Mouse (Mus musculus) retina, postnatal 1 day (tissue): ENCODE data around the gene Dennd1a.

Source experiments
- DNase-seq: peaks from one replicate; pipeline ENCODE4 v3.0.0-alpha.2; 2012

The Dennd1a gene

GRCm38 (mm10) chr2:38025615-38026014 is 261.6 kb downstream of the Dennd1a start:
- peak; percentile 70 for DNase-seq

GRCm38 (mm10) chr2:38023741-38024130 is 263.5 kb downstream of the Dennd1a start:
- DNase-seq = no peak

DNA sequence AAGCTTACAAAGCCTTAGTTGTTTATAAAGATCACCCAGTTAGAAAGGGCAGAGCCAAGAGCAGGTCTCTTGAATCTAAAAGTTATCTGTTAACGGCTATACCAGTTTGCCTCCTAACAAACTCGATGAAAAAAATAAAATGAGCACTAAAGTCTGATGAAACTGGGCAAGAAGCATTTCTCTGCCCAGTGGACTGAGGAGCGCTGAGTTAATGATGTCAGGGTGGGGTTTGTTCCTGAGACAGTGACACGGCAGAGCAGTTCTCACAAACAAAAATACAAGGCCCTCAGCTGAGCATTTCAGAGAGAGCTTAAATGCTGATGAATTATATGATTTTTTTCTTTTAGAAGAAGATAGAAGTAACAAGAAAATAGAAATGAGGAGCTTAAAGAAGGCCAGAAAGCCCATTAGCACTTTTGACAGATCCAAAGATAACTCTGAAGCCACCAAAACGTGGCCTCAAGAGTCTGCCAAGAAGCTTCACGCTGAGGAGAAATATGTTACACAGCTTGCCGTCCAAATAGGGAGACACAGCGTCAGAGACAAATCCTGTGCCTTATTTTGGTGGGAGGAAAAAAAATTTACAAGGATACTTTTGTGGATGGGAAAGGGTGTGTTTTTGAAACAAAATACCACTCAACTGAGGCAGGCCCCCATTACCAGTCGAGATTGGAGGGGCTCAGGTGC is 264.0 kb downstream of the Dennd1a start:
- DNase-seq = no peak

DNA sequence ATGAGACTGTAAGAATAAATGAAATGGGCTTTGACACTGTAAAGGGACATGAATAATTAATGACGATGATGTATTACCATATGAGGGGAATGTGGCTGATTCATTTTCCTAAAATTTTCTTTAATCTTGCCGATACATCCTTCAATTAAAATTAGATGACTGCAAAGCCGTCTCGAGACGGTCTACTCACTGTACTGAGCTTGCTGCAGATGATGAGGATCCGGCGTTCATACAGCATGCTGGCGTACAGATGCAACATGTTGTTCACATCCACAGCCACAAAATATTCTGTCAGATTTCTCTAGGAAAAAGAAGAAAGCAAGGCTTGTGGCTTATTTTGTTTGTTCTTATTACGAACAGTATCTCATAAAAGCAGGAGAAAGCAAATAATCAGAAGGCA is 266.0 kb downstream of the Dennd1a start:
- DNase-seq = no peak

DNA sequence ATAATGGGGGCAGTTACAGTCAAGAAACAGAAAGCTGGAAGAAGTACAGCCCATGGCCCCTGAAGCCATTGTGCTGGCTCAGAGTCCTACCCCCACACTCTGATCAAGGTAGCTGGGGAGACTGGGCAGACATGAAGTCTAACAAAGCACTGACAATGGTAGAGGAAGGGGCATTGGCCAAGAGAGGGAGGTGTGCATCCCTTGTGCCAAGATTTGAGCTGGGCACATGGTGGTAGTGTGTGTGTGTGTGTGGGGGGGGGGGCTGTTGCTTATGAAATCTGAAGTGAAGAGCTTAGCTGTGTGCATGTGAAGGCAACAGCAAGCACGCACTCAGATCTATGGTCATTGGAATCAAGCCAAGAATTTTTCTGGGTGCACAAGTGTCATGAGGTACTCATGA is 272.5 kb downstream of the Dennd1a start:
- DNase-seq = peak; percentile 39

DNA sequence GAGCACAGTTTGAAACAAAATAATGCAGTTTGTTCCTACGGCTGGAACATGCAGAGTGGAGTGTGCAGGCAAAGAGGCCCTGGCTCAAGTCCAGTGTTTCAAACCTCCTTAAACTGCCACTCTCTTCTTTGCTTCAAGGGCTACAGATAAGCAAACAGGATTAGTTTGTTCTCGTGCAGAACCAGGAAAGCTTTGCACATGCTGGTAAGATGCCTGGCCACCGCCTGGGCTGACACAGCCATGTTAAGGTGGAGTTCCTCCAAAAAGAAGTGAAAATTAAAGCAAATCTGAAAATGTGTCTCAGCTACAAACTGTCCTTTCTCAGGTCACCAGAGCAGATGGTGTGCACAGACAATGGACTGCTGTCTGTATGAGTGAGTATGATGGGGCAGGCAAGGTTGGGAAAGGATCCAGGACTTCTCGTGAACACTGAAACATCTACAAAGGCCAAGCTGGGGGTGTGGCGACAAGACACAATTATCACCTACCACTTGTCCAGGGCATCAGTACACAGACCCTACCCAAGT is 273.3 kb downstream of the Dennd1a start:
- peak; percentile 93 for DNase-seq

- DNase-seq = no peak
Observed at GRCm38 (mm10) chr2:38007238-38007637, 280.0 kb downstream of the Dennd1a start.

DNA sequence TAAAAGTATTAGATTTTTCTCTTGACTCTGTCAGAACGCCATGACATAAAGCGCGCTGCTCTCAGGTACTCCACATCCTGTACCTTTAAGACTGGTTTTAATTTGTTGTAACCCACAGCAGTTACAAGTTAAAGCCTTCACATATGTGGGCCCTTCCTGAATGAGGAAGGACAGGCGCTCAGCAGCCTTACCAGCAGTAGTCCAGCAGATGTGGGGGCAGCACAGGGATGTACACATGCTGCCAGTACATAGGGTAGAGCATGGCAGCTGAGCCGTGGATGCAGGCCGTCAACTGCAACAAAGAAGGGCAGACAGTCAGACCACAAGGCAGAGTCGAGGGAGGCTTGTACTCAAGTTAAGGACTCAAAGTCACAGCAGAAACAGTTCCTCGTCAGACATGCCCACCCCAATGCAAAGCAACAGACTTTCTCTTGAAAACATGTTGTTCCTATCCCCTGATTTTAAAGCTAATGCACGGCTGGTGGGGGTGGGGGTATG is 284.0 kb downstream of the Dennd1a start:
- no peak for DNase-seq

DNA sequence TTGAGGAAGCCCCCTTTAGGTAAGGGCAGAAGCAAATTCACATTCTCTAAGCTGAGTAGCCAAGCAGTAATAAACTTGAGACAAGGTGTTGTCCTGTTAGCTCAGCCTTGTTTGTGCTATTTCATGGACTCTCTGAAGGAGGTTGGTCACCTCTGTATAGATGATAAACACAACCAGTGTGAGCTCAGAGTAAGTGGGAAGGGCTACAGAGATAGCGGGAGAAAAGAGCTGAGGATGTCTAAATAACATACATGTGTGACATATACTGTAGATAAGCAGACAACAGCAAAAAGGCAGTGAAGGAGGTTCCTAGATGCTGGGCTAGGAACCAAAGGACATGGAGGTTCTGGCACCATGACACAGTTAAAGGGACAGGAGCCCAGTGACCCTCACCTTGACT is 286.2 kb downstream of the Dennd1a start:
- DNase-seq = no peak

- DNase-seq = no peak
Observed at GRCm38 (mm10) chr2:37997966-37998365, 289.2 kb downstream of the Dennd1a start.

- no peak for DNase-seq
Observed at GRCm38 (mm10) chr2:37989091-37989490, 298.1 kb downstream of the Dennd1a start.

DNA sequence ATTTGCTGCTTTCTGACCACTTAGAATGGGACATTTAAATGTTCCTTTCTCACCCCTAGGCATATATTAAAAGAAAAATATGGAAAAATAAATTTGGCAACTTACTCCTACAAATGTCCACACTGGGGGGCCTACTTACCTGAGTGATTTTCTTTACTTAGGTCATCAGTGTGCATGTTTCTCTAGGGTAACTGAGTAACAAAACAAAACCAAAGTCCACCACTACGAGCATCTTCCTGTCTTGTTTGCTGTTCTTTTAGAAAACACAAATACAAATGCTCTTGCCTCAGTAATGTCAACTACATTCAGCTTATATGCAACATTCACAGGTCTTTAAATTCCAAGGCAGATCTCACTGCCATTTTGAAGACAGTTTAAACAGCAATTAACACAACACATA is 298.9 kb downstream of the Dennd1a start:
- no peak for DNase-seq

DNA sequence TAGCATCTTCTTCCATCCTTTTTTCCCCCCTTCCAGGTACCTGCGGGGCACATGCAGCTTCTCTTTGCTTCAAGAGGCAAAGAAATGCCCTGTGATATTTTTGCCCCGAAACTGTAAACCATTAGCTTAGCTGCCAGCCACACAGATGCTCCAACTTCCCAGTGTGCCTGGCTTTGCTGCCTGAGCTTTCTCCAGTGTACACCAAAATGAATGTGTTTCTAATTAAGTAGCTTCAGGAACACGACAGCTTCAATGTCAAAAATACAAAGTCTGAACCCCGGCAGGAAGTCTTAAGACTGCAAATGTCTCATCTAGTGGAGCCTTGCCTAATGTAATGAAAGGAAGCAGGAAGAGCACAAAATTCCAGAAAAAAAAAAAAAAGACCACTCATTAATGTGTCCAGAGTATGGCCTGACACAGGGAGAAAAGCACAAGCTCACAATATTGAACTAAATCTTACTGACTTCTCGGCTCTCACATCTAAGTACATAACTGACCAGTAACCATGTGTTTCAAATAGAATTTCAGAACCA is 301.4 kb downstream of the Dennd1a start:
- no peak for DNase-seq

- DNase-seq = no peak
Observed at GRCm38 (mm10) chr2:37982714-37983113, 304.5 kb downstream of the Dennd1a start.

- peak; percentile 62 for DNase-seq
Observed at GRCm38 (mm10) chr2:37981562-37982403, 305.4 kb downstream of the Dennd1a start.

GRCm38 (mm10) chr2:37974201-37974600 is 313.0 kb downstream of the Dennd1a start:
- no peak for DNase-seq

DNA sequence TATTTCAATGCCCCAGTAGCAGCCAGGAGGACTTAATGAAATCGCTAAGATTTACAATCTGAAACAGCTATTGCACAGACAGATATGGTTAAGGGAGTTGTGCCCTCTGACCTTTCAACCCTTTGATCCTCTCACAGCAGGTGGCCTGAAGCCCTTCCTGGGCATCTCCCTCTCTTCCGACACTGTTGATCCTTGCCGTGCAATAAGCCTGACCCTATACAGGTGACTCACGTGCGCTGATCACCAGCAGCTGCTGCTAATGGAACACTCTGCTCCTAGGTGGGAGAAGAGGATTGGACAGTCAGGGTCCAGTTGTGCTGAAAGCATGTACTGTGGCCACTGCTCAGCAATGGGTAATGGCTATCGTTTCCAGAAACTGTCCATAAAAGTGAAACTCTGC is 314.6 kb downstream of the Dennd1a start:
- DNase-seq = no peak

GRCm38 (mm10) chr2:37971726-37972125 is 315.5 kb downstream of the Dennd1a start:
- DNase-seq = no peak

GRCm38 (mm10) chr2:37969713-37970485 is 317.3 kb downstream of the Dennd1a start:
- peak; percentile 20 for DNase-seq

DNA sequence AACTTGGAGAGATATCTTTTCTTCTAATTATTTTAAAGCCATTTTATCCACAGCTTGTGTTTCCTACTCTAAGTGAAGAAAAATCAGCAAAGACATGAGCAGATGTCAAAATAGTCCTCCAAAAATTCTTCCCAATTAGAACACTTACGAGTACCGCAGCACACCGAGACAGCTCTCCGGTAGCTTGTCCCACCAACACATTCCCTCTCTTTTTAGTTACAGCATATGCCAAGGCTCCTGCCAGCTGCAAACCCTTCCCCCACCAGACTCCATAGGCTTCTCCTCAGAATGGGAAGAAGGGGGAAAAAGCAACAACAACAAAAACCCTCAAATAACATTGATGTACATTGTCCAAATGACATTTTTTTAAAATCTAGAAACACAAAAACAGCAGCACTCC is 322.7 kb downstream of the Dennd1a start:
- DNase-seq = no peak

GRCm38 (mm10) chr2:37963362-37963761 is 323.8 kb downstream of the Dennd1a start:
- DNase-seq = no peak

DNA sequence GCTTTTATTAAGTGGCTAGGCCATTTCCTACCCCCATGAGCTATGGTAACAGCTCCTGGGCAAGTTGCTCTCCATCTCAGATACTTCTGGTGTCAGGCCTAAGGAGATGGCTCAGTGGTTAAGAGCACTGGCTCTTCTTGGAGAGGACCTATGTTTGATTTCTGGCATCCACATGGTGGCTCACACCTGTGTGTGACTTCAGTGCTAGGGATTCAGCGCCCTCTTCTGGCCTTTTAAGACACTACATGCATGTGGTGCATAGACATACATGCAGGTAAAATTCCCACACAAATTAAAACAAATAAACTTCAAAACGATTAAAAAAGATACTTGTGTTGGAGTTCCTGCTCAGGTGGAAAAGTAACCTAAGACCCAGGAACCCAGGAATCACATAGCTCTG is 338.8 kb downstream of the Dennd1a start:
- DNase-seq = peak; percentile 18
